Mouse (Mus musculus): ENCODE measurements around the gene Gm10961. TPM values are rescaled to one million over a fixed set of nuclear protein-coding genes. Genes with fewer than 3 reads are reported as not detected.
"Not testable (repeated sequence)": the region's sequence is repeated elsewhere in the genome, so short reads cannot be mapped to it uniquely, and the experiment has no call there.

The Gm10961 gene
- total and polyA plus RNA-seq, 2 experiments: not detected

- TF ChIP-seq CTCF (IDR thresholded peaks at IDR 0.05; ENCODE audit: low read depth, low read length): no peak
- no peak for TF ChIP-seq POLR2A (IDR thresholded peaks at IDR 0.05; ENCODE audit: extremely low read depth, insufficient read depth, low read length)
- DNase-seq (ENCODE audit: extremely low read depth, low read depth, low spot score): no peak
- Histone ChIP-seq H3K36me3 (ENCODE audit: control insufficient read depth, insufficient read depth, low read length) (no peaks in the 10 kb centered on the region), H3K27ac (replicated peaks; ENCODE audit: insufficient read depth, low read depth, low read length) (no peak overlapping the region), H3K4me1 (ENCODE audit: control insufficient read depth, insufficient read depth, low read length) (no peaks in the 10 kb centered on the region), H3K4me3 (ENCODE audit: insufficient read depth, low read depth, low read length) (no peak overlapping the region), H3K79me2 (ENCODE audit: control insufficient read depth, insufficient read depth, low read length) (no peaks in the 10 kb centered on the region), H3K9ac (ENCODE audit: low read depth, low read length) (no peak overlapping the region), H3K27me3 (ENCODE audit: control insufficient read depth, insufficient read depth, low read length) (no peaks in the 10 kb centered on the region)
- WGBS: 83% methylated on average over 3 of the region's 3 CpGs
Measured at GRCm38 (mm10) chr3:107636236-107636635, 5.1 kb downstream of the Gm10961 start.

- no peaks in the 10 kb centered on the region for H3K36me3 ChIP-seq (ENCODE audit: control insufficient read depth, insufficient read depth, low read length)
- no peak for TF ChIP-seq CTCF (IDR thresholded peaks at IDR 0.05; ENCODE audit: low read depth, low read length)
- TF ChIP-seq POLR2A (IDR thresholded peaks at IDR 0.05; ENCODE audit: extremely low read depth, insufficient read depth, low read length): no peak
- DNase-seq (ENCODE audit: extremely low read depth, low read depth, low spot score): no peak
- no peaks in the 10 kb centered on the region for H3K79me2 ChIP-seq (ENCODE audit: control insufficient read depth, insufficient read depth, low read length)
- no peaks in the 10 kb centered on the region for H3K27me3 ChIP-seq (ENCODE audit: control insufficient read depth, insufficient read depth, low read length)
- no peak overlapping the region for H3K27ac ChIP-seq (replicated peaks; ENCODE audit: insufficient read depth, low read depth, low read length)
- no peak overlapping the region for H3K4me3 ChIP-seq (ENCODE audit: insufficient read depth, low read depth, low read length)
- WGBS: 61% methylated on average over 5 of the region's 5 CpGs
- no peak overlapping the region for H3K9ac ChIP-seq (ENCODE audit: low read depth, low read length)
- H3K4me1 ChIP-seq (ENCODE audit: control insufficient read depth, insufficient read depth, low read length): no peaks in the 10 kb centered on the region
Measured at GRCm38 (mm10) chr3:107637606-107638172, 6.6 kb downstream of the Gm10961 start.

- H3K36me3 ChIP-seq (ENCODE audit: control insufficient read depth, insufficient read depth, low read length): no peaks in the 10 kb centered on the region
- no peak for TF ChIP-seq POLR2A (IDR thresholded peaks at IDR 0.05; ENCODE audit: extremely low read depth, insufficient read depth, low read length)
- TF ChIP-seq CTCF (IDR thresholded peaks at IDR 0.05; ENCODE audit: low read depth, low read length): no peak
- no peaks in the 10 kb centered on the region for H3K4me1 ChIP-seq (ENCODE audit: control insufficient read depth, insufficient read depth, low read length)
- H3K27ac ChIP-seq (replicated peaks; ENCODE audit: insufficient read depth, low read depth, low read length): no peak overlapping the region
- no peaks in the 10 kb centered on the region for H3K27me3 ChIP-seq (ENCODE audit: control insufficient read depth, insufficient read depth, low read length)
- H3K9ac ChIP-seq (ENCODE audit: low read depth, low read length): no peak overlapping the region
- H3K4me3 ChIP-seq (ENCODE audit: insufficient read depth, low read depth, low read length): no peak overlapping the region
- H3K79me2 ChIP-seq (ENCODE audit: control insufficient read depth, insufficient read depth, low read length): no peaks in the 10 kb centered on the region
- 81% methylated on average over 3 of the region's 3 CpGs for WGBS
- DNase-seq (ENCODE audit: extremely low read depth, low read depth, low spot score): no peak
Measured at GRCm38 (mm10) chr3:107646947-107647346, 15.8 kb downstream of the Gm10961 start.

- H3K36me3 ChIP-seq (ENCODE audit: control insufficient read depth, insufficient read depth, low read length); H3K9ac ChIP-seq (ENCODE audit: low read depth, low read length); DNase-seq (ENCODE audit: extremely low read depth, low read depth, low spot score); H3K4me3 ChIP-seq (ENCODE audit: insufficient read depth, low read depth, low read length); H3K27me3 ChIP-seq (ENCODE audit: control insufficient read depth, insufficient read depth, low read length); H3K27ac ChIP-seq (replicated peaks; ENCODE audit: insufficient read depth, low read depth, low read length); H3K4me1 ChIP-seq (ENCODE audit: control insufficient read depth, insufficient read depth, low read length); H3K79me2 ChIP-seq (ENCODE audit: control insufficient read depth, insufficient read depth, low read length): not testable (repeated sequence)
- 56% methylated on average over 5 of the region's 5 CpGs for WGBS
Measured at GRCm38 (mm10) chr3:107650276-107650675, 19.2 kb downstream of the Gm10961 start.

- H3K27ac ChIP-seq (replicated peaks; ENCODE audit: insufficient read depth, low read depth, low read length): no peak overlapping the region
- 95% methylated on average over 3 of the region's 3 CpGs for WGBS
- no peak overlapping the region for H3K4me3 ChIP-seq (ENCODE audit: insufficient read depth, low read depth, low read length)
- no peaks in the 10 kb centered on the region for H3K36me3 ChIP-seq (ENCODE audit: control insufficient read depth, insufficient read depth, low read length)
- DNase-seq (ENCODE audit: extremely low read depth, low read depth, low spot score): no peak
- H3K4me1 ChIP-seq (ENCODE audit: control insufficient read depth, insufficient read depth, low read length): no peaks in the 10 kb centered on the region
- H3K9ac ChIP-seq (ENCODE audit: low read depth, low read length): no peak overlapping the region
- H3K27me3 ChIP-seq (ENCODE audit: control insufficient read depth, insufficient read depth, low read length): no peaks in the 10 kb centered on the region
- TF ChIP-seq POLR2A (IDR thresholded peaks at IDR 0.05; ENCODE audit: extremely low read depth, insufficient read depth, low read length): no peak
- no peak for TF ChIP-seq CTCF (IDR thresholded peaks at IDR 0.05; ENCODE audit: low read depth, low read length)
- H3K79me2 ChIP-seq (ENCODE audit: control insufficient read depth, insufficient read depth, low read length): no peaks in the 10 kb centered on the region
Measured at GRCm38 (mm10) chr3:107652968-107653367, 21.8 kb downstream of the Gm10961 start.

GRCm38 (mm10) chr3:107654861-107655260 lies 23.7 kb downstream of the Gm10961 start:
- no peaks in the 10 kb centered on the region for H3K27me3 ChIP-seq (ENCODE audit: control insufficient read depth, insufficient read depth, low read length)
- no peaks in the 10 kb centered on the region for H3K79me2 ChIP-seq (ENCODE audit: control insufficient read depth, insufficient read depth, low read length)
- H3K4me1 ChIP-seq (ENCODE audit: control insufficient read depth, insufficient read depth, low read length): no peaks in the 10 kb centered on the region
- DNase-seq (ENCODE audit: extremely low read depth, low read depth, low spot score): peak; percentile 46
- H3K9ac ChIP-seq (ENCODE audit: low read depth, low read length): no peak overlapping the region
- no peak overlapping the region for H3K27ac ChIP-seq (replicated peaks; ENCODE audit: insufficient read depth, low read depth, low read length)
- peaks cover 4% of the 10 kb centered on the region; the same call in 1 of the 2 replicates for H3K36me3 ChIP-seq (ENCODE audit: control insufficient read depth, insufficient read depth, low read length)
- TF ChIP-seq CTCF (IDR thresholded peaks at IDR 0.05; ENCODE audit: low read depth, low read length) (no peak), POLR2A (IDR thresholded peaks at IDR 0.05; ENCODE audit: extremely low read depth, insufficient read depth, low read length) (no peak)
- H3K4me3 ChIP-seq (ENCODE audit: insufficient read depth, low read depth, low read length): no peak overlapping the region
- 65% methylated on average over 3 of the region's 3 CpGs for WGBS

Data from liver, adult 2 months (tissue).